Comparison of ENCODE assay signal across 18 mouse cellular contexts in the genomic region with DNA sequence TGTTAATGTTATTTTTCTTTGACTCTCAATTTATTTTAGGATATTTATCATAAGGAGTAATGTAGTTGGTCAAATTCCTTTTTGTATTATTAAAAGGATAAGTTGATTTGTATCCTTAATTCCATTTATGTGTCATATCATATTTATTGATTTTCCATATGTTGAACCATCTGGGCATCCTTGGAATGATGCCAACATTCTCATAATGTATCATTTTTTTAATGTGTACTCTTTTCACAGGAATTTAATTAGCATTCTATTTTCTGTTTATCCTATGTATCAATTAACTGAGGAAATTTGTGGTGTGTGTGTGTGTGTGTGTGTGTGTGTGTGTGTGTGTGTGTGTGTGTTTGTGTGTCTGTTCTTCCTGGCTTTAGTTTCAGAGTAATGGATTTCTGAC.
"Had no signal": no experiment of that assay in that cellular context is flagged by ENCODE, and none has a peak within 500 bp of the region (broad histone marks: within the 10 kb centered on the region; RNA-seq: fewer than 3 reads in every experiment).

No protein-coding gene starts in this region.

- H3K27ac ChIP-seq: liver, embryonic 14.5 days; midbrain, embryonic 10.5 days; midbrain, embryonic 13.5 days; neural tube, embryonic 13.5 days; neural tube, embryonic 15.5 days; stomach, embryonic 15.5 days; stomach, postnatal 0 days had no signal

- H3K9me3 ChIP-seq: midbrain, embryonic 10.5 days; midbrain, embryonic 13.5 days; neural tube, embryonic 13.5 days; neural tube, embryonic 15.5 days; stomach, embryonic 15.5 days had no signal

- H3K4me2 ChIP-seq: lung, embryonic 14.5 days; midbrain, embryonic 13.5 days; neural tube, embryonic 13.5 days; neural tube, embryonic 15.5 days; stomach, embryonic 15.5 days had no signal

- DNase-seq: lung, adult 18-20 months; lung, embryonic 14.5 days; lung, postnatal 10 days; lung, postnatal 4 days; retina, postnatal 1 day; right cerebral cortex, adult 18-20 months; right cerebral cortex, postnatal 25 days; thymus, adult 2 months; thymus, postnatal 25 days; thymus, postnatal 4 days had no signal

- H3K9ac ChIP-seq: liver, embryonic 14.5 days; lung, embryonic 14.5 days; midbrain, embryonic 13.5 days; neural tube, embryonic 13.5 days; neural tube, embryonic 15.5 days; stomach, embryonic 15.5 days had no signal

- H3K27me3 ChIP-seq: midbrain, embryonic 13.5 days; neural tube, embryonic 13.5 days; neural tube, embryonic 15.5 days; stomach, embryonic 15.5 days had no signal

- H3K4me1 ChIP-seq: midbrain, embryonic 10.5 days; midbrain, embryonic 13.5 days; neural tube, embryonic 13.5 days; neural tube, embryonic 15.5 days; stomach, embryonic 15.5 days had no signal

- ATAC-seq: midbrain, embryonic 13.5 days had no signal

- H3K4me3 ChIP-seq: midbrain, embryonic 10.5 days; midbrain, embryonic 13.5 days; myocyte; neural tube, embryonic 13.5 days; neural tube, embryonic 15.5 days; stomach, embryonic 15.5 days had no signal

- H3K36me3 ChIP-seq: midbrain, embryonic 10.5 days; midbrain, embryonic 13.5 days; neural tube, embryonic 13.5 days; neural tube, embryonic 15.5 days; stomach, embryonic 15.5 days had no signal
